Mouse (Mus musculus): ENCODE measurements around the gene Thbs1.
"Not testable (repeated sequence)": the region's sequence is repeated elsewhere in the genome, so short reads cannot be mapped to it uniquely, and the experiment has no call there.

Gene Thbs1

DNA sequence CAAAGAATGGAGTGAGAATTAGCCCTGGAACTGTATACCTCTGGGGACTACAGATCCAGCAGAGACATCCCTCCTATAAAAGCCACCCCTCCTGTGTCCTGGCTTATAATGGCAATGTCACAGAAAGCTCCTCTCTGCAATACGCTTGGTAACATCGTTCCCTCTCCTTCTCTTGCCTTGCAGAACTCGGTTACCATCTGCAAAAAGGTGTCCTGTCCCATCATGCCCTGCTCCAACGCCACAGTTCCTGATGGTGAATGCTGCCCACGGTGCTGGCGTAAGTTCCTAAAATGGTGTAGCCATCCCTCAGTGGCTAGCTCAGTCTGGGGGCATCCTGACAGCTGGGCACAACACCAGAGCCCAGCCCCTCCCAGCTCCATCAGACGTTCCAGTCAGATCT lies 4.0 kb downstream of the Thbs1 start:
- DNase-seq: no peak

DNA sequence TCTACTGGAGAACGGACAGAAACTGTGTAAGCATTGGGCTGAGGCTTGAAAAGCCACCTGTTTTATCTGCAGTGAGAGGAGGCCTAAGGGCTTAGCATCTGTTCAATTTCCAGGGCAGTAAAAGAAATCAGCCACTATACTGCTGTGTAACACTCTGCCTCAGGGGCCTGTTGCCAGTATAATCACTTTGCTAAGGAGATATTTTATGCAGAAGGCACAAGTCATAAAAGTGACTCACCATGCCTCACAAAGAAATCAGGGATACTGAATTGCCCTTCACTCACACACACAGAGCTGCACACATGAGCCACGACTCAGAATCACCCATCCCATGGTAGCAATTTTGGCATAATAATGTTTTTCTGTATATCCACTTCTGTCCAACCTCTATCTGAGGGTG lies 4.5 kb downstream of the Thbs1 start:
- DNase-seq: no peak

DNA sequence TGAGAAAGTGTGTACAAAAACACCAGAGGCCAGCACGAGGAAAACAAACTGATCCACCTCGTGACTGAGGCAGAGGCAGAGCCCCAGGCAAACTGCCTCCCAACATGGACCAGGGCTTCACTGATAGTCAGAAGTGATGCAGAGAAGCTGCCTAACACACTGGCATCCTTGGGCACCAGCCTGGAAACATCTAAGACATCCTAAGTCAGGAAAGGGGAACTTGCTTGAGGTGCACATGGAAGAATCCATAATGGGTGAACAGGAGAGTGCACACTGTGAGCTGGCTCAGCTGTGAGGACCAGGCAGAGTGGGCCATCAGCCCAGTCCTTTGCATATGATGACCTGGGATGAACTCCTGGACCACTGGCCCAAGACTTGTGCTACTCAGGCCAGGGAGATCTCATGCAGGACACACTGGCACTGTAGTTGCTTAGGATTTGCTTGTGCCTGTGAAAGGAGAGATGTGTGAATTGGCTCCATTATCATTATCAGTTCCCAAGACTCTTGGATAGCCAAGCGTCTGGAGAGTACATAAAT lies 5.1 kb downstream of the Thbs1 start:
- no peak for DNase-seq

DNA sequence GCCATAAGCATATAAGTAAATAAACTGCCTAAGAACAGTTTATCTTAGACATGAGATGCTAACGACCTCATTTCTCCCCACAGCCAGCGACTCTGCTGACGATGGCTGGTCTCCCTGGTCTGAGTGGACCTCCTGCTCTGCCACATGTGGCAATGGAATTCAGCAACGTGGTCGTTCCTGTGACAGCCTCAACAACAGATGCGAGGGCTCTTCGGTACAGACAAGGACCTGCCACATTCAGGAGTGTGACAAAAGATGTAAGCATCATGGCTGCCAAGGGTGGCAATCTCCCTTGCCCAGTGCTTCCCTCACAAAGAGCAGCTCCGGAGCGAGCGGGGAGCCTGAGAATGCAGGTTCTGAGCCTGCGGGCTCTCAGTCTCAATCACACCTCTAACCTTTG lies 5.7 kb downstream of the Thbs1 start:
- no peak for DNase-seq

DNA sequence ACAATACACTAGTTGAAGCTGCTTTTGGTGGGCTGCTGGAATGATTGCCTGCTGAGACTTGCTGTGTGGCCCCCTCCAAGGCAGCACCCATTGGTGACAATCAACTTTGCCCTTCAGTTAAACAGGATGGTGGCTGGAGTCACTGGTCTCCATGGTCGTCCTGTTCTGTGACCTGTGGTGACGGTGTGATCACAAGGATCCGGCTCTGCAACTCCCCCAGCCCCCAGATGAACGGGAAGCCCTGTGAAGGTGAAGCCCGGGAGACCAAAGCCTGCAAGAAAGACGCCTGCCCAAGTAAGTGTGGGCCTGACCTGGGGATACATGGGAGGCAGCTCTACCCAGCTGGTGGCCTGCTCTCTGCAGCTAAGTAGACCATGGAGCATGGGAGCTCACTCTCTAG lies 6.4 kb downstream of the Thbs1 start:
- no peak for DNase-seq

DNA sequence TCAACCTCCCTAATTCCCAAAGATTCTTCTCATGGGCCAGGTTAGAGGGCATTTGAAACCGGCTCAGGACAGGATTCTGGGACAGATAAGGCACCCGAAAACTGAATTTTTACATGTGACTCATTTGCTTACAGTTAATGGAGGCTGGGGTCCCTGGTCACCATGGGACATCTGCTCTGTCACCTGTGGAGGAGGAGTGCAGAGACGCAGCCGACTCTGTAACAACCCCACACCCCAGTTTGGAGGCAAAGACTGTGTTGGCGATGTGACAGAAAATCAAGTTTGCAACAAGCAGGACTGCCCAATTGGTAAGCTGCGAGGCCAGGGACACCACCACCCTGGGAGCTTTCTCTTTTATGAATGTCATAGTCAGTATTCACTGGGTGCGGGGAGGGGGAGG lies 6.8 kb downstream of the Thbs1 start:
- no peak for DNase-seq

DNA sequence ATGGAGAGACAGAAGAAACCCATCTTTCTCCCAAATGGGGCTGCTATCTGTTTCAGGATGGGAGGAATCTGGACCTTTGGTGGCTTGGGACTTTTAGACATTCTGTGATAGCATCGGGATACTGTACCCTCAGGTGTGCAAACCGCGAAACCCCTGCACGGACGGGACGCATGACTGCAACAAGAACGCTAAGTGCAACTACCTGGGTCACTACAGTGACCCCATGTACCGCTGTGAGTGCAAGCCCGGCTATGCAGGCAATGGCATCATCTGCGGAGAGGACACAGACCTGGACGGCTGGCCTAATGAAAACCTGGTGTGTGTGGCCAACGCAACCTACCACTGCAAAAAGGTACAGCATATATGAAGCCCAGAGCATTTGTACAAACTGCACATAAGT lies 8.0 kb downstream of the Thbs1 start:
- DNase-seq: no peak

DNA sequence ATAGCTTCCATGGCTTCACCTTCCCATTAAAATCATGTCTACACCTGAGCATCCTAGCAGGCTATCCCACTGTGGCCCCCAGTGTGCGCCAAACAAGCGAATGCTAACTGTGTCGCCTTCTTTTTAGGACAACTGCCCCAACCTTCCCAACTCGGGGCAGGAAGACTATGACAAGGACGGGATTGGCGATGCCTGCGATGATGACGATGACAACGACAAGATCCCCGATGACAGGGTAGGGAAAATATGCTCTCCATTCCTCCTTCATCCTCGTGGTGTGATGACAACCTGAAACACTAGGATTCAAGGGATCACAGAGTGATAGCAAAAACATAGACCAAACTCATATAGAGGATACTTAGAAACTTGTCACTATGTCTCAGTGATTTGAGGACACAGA lies 8.4 kb downstream of the Thbs1 start:
- no peak for DNase-seq

DNA sequence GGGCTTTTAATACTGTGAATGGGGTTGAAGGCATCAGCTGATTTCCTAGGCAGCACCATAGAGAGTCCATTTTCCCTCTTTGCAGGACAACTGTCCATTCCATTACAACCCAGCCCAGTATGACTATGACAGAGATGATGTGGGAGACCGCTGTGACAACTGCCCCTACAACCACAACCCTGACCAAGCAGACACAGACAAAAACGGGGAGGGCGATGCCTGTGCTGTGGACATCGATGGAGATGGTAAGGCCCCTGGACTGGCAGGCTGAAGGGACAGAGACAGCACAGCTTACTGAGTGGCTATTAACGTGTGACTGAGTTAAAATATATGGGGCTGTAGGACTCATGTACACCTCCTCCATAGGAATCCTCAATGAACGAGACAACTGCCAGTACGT lies 9.1 kb downstream of the Thbs1 start:
- no peak for DNase-seq

DNA sequence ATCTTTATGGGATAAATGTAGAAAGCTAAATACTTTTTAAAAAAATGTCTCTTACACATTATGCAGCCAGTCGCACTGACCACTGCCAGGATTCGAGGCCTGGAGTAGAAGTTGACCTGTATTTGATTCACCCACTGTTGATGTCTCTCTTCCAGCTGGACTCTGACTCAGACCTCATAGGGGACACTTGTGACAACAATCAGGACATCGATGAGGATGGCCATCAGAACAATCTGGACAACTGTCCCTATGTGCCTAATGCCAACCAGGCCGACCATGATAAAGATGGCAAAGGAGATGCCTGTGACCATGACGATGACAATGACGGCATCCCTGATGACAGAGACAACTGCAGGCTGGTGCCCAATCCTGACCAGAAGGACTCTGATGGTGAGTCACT lies 10.6 kb downstream of the Thbs1 start:
- DNase-seq: no peak

DNA sequence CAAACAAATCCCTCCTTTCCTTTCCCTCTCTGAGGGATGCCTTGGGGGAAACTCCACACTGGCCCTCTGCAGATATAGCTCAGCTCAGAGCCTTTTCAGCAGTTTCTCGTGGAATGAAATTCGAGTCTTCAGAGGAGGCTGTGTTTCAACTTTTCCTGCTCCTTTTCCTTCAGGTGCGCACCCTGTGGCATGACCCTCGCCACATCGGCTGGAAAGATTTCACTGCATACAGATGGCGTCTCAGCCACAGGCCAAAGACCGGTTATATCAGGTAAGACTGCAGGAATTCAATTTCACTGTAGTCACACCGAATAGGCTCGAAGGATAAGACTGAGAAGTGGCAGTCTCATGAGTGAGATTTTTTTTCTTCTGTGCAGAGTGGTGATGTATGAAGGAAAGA lies 12.1 kb downstream of the Thbs1 start:
- DNase-seq: no peak

DNA sequence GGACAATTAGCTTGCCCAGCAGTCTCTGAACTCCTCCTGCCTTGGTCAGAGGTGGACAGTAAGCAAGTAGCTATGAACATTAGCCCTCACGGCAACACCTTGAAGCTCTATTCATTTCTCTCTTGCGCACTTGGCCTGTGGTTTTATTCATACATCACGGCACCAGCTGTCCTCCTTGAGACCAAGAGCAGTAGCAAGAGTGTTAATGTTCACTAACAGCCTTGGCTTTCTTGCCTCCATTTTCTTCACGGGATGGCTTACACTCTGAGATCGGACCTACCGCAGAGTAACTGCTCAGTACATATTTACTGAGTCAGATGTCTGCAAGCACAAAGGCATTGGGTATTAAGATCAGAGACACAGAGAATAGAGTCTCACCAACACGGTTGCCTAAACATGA lies 12.8 kb downstream of the Thbs1 start:
- DNase-seq: no peak

DNA sequence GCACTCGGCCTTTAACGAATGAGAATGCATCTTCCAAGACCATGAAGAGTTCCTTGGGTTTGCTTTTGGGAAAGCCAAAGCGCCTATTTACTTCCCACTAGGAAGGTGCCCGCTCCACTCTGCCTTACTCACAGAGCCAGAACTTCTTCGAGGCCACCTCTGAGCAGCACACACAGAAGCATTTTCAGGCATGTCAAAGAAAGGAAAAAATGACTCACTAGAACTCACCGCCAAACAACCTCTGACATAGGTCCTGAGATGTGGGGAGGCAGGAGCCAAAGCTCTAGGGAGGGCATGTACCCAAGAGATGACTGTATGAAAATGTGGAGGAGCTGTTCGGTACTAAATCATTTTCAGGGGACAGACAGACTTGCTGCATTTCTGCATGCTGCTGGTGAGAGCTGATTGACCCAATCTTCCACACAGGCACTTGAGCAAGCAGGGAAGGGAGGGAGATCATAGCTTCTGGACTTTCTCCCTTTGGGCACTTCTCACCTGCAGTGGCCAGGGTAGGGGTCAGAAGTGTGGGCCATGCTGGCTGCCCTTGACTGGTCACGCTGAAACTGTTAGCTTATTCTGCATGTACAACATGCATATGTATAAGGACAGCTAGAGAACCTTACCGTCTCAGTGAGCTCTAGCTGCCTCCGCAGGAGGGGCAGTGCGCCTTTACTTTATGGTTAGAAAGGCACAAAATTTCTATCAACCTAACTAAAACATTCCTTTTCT lies 13.7 kb downstream of the Thbs1 start:
- no peak for DNase-seq

DNA sequence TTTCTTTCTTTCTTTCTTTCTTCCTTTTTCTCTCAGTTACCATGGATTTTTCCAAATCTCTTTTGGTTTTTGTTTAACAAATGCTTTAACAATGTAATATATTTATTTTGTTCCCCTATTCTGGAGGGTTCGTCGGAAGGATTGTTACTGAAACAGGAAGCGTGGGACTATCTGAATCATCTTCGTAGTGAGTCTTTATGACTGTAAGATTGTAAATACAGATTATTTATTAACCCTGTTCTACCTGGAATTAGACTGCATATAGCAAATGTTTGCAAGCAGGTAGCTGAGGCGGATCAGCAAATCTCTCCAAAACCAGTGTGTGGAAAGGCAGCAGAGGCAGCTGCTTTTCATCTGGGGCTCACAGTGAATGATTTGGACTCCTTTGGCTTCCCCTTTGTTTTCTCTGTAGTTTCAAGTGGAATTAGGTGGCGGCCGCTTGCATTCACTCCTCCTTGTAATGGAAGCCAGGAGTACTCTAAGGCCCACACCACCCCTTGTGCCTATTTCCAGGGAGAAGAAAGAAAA lies 14.3 kb downstream of the Thbs1 start:
- DNase-seq: no peak

DNA sequence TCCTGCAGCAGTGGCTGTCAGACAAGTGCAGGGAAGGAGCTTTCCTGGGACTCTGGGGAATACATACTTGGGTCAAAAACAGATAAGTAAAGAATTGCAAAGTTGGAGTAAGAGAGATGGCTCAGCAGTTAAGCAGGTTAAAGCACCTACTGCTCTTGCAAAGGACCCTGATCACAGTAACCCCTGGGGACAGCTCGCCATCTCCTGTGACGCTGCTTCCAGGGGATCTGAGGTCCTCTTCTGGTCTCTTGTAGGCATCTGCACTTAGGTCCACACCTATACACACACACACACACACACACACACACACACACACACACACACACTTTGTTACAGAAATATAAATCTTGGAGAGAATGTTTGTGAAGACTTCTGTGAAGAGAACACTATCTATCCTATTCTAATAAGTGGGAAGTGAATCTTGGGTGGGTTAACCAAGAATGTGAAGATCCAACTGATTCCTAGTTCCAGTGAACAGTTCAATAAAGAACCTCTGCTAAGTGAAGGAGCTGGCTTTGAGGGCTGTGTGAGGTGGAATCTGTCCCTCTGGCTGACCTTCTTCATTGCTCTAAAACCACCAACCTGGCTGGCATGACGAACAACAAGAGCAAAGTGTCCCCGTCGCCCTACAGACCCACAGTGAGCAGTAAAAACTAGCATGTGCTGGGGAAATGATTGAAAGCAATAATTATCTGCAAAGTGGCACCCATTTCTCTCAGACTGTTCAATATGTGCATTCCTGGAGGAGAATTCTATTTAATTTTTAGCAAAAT lies 16.0 kb downstream of the Thbs1 start:
- no peak for DNase-seq

DNA sequence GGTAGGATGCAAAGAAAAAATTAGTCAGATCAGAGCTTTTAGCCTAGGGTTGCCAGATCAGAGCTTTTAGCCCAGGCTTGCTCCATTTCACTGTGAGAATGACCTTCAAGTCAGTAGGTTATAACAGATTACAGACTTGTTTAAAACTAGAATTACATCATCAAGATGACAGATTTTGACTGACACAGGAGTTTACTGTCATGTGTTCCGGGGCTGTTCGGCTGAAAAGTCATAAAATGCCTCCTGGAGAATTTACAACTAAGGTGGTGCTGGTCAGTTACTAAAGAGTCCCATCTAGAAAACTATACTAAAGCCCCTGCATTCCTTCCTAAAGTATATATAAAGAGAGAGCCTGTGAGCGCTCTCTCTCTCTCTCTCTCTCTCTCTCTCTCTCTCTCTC lies 16.6 kb downstream of the Thbs1 start:
- no peak for DNase-seq

DNA sequence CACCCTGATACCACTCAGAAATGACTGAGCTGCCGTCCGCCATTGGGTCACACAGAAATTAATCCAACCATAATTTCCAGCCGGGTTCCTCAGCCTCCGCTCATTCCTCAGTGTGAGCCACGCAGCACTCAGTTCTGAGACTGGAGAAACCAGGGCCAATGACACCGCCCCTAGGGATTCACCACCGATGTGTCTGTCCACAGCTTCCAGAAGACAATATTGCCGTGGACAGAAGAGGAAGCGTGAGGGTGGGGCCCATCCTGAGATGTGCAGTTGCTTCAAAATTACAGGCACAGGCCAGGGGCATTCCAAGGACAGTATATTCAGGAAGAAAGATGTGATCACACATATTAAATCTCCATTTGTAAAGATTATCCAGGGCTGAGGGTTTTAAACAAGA lies 25.4 kb downstream of the Thbs1 start:
- no peak for DNase-seq

DNA sequence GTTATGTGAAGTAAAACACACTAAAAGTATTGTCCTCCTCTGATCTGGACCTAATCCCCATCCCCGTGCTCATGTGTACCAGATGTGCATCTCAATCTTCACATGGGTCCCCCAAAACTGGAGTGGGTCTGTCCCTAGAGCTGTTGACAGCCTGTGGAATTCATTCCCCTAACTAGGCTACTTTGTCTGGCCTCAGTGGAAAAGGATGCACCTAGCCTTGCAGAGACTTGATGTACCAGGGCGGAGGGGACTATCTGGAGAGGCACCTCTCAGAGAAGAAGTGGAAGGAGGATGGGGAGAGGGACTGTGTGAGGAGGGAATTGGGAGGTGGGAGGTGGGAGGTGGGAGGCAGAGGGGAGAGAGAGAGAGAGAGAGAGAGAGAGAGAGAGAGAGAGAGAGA lies 26.1 kb downstream of the Thbs1 start:
- DNase-seq: no peak

DNA sequence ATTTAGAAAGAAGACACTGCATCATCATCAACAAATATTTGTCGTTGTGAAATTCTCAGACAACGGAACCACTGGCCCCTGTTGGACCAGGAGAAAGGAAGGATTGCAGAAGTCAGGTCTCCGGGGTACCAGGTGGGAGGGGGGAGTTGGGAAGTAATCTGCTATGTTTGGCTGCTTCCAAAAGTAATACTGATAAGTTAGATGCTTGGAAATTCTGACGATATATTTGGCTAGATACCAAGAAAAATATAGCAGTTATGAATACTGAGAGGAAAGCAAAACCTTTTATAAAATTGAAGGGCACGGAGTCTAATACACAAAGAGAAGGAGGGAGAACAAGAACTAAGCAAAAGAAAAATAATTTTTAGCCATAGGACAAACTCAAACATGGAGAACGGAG lies 27.6 kb downstream of the Thbs1 start:
- DNase-seq: no peak

DNA sequence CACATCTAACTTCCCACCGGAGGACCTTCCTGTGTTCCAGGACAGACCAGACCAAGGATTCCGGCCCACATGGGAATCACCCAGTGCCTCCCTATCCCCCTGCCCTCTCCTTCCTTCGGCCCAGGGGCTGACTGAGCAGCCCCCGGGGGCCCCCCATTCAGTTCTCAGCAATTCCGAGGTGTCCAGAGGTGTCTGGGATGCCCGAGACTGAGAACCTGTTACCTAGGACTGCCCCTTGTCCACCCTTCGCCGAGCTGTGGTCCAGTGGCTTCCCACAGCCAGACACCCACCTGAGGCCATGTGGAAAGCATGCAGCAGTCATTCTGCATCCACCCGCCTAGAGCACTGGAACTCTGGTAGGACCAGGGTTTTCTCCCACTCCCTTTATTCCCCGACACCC lies 30.0 kb downstream of the Thbs1 start:
- DNase-seq: no peak

DNA sequence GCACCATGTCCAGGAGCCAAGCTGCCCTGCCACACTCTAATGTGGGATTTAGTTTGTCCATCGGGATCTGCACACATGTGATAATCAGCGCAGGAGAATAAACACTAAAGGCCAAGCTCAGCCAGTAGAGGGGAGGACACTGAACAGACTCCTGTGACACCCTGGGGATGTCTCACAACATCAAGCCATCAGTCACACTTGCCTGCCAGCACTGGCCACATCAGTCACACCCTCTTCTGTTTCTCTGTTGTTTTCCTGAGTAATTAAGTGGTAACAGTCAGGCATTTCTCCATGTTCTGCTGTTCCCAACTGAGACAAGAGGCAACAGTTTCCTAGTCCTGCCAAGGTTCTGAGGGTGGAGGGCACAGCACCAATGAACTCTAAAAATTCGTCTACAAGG lies 36.1 kb downstream of the Thbs1 start:
- not testable (repeated sequence) for DNase-seq

DNA sequence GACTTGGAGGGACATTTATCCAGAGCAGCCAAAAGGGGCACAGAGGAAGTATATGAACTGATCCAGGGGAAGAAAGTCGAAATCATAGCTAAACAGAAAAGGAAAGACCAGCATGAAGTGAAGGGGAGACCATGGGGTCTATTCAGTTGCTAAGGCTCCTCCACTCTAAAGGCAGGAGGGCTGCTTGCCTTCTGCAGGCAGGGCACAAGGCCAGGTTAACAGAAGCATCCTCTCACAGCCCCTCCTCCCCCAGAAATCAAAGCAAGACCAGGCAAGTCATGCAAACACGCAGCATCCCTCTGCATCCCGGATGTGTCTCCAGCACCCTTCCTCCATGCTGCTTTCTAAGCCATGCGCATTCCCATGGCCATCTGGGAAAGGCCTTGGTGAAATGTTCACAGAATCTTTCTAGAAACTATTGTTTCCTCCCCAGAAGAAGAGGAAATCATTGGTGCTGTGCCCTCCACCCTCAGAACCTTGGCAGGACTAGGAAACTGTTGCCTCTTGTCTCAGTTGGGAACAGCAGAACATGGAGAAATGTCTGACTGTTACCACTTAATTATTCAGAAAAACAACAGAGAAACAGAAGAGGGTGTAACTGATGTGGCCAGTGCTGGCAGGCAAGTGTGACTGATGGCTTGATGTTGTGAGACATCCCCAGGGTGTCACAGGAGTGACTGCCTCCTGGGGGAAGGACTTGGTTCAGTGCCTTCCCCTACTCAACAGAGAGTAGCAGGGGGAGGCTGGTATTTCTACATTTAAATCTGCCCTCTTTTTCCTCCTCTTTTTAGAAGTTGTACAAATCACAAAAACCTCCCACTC lies 36.9 kb downstream of the Thbs1 start:
- no peak for DNase-seq

DNA sequence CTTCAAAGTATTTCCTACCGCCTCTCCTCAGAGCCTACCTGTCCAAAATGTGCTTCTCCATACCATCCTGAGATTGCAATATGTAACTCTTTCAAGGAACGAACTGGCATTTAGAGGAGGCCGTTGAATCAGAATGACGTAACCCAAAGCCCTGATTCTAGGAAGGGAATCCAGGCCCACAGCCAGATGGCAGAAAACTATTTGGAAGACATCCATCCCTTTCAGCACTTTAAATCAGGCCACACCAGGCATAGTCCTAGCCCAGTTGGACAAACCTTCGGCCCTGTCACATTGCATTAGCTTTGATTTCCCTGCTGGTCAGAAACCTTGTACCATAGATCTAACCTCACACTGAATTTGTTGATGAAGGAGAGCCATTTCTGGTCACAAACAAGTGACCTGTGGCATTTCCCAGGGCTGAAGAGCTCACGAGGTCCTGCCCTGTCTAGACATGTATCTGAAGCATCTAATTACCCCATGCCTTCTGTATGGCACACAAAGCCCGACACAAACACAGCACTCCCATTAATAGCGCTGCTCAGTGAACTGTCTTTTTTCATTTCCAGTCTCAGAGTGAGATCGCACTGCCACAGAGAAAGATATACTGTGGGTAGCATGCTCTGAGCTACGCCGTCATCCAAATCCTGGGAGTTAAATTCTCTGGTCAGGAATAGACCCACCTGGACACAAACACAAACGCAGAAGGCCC lies 38.3 kb downstream of the Thbs1 start:
- peak; percentile 76 for DNase-seq
